Mouse (Mus musculus) erythroblast, embryonic 14.5 days (primary cell): ENCODE measurements around the gene Acp5.

Experiments
- GATA1 ChIP-seq: IDR thresholded peaks from 2 replicates; pipeline ENCODE4 v1.6.1; 2012; ENCODE audit warnings: low read length, inconsistent platforms, mixed read lengths
- TAL1 ChIP-seq: IDR thresholded peaks from 3 replicates; pipeline ENCODE4 v1.6.1; 2012; ENCODE audit warnings: low read length, inconsistent platforms, mixed read lengths

GRCm38 (mm10) chr9:22165964-22166363 is 30.5 kb upstream of the Acp5 start:
- TF ChIP-seq TAL1 (no peak), GATA1 (no peak)
